Mouse (Mus musculus): ENCODE data around the gene Mmd2.

- TF ChIP-seq CTCF (IDR thresholded peaks at IDR 0.05) (no peak), POLR2A (IDR thresholded peaks at IDR 0.05; ENCODE audit: insufficient read depth, low read depth, low read length) (no peak)
These were observed 61.5 kb downstream of the Mmd2 start for GRCm38 (mm10) chr5:142547066-142547465.
